Mouse (Mus musculus): ENCODE measurements around the gene Eif2b3. TPM values are rescaled to one million over a fixed set of nuclear protein-coding genes. Genes with fewer than 3 reads are reported as not detected.

Gene Eif2b3
- total RNA-seq, 2 experiments from 2014 or later, result 5.0 to 7.8 TPM

GRCm38 (mm10) chr4:117087948-117088640 lies 68.9 kb downstream of the Eif2b3 start:
- peak; percentile 32 for ATAC-seq (replicated peaks; ENCODE audit: low FRiP score, poor library complexity, severe bottlenecking)

GRCm38 (mm10) chr4:117090586-117090985 lies 71.4 kb downstream of the Eif2b3 start:
- peak; percentile 74 for ATAC-seq (replicated peaks; ENCODE audit: low FRiP score, poor library complexity, severe bottlenecking)

GRCm38 (mm10) chr4:117094626-117095361 lies 75.6 kb downstream of the Eif2b3 start:
- no peak for ATAC-seq (replicated peaks; ENCODE audit: low FRiP score, poor library complexity, severe bottlenecking)

GRCm38 (mm10) chr4:117095551-117096452 lies 76.6 kb downstream of the Eif2b3 start, which contains the start of gene Ptch2:
Gene Ptch2, plus strand, starts transcription at chr4:117096075.
- ATAC-seq (replicated peaks; ENCODE audit: low FRiP score, poor library complexity, severe bottlenecking), result no peak

GRCm38 (mm10) chr4:117096666-117097065 lies 77.5 kb downstream of the Eif2b3 start:
- no peak for ATAC-seq (replicated peaks; ENCODE audit: low FRiP score, poor library complexity, severe bottlenecking)

- no peak for ATAC-seq (replicated peaks; ENCODE audit: low FRiP score, poor library complexity, severe bottlenecking)
Observed at GRCm38 (mm10) chr4:117097969-117098763, 79.0 kb downstream of the Eif2b3 start.

GRCm38 (mm10) chr4:117098764-117099036 lies 79.5 kb downstream of the Eif2b3 start:
- ATAC-seq (replicated peaks; ENCODE audit: low FRiP score, poor library complexity, severe bottlenecking), result no peak

GRCm38 (mm10) chr4:117100036-117100435 lies 80.8 kb downstream of the Eif2b3 start:
- no peak for ATAC-seq (replicated peaks; ENCODE audit: low FRiP score, poor library complexity, severe bottlenecking)

- no peak for ATAC-seq (replicated peaks; ENCODE audit: low FRiP score, poor library complexity, severe bottlenecking)
Observed at GRCm38 (mm10) chr4:117101218-117101617, 82.0 kb downstream of the Eif2b3 start.

GRCm38 (mm10) chr4:117104672-117105071 lies 85.5 kb downstream of the Eif2b3 start:
- ATAC-seq (replicated peaks; ENCODE audit: low FRiP score, poor library complexity, severe bottlenecking), result no peak

GRCm38 (mm10) chr4:117105127-117105526 lies 85.9 kb downstream of the Eif2b3 start:
- ATAC-seq (replicated peaks; ENCODE audit: low FRiP score, poor library complexity, severe bottlenecking), result no peak

- 0 out of 2 replicates have a peak, but pooled peaks have one; percentile 21 for ATAC-seq (replicated peaks; ENCODE audit: low FRiP score, poor library complexity, severe bottlenecking)
Observed at GRCm38 (mm10) chr4:117107813-117108523, 88.8 kb downstream of the Eif2b3 start.

GRCm38 (mm10) chr4:117108524-117108849 lies 89.3 kb downstream of the Eif2b3 start:
- no peak for ATAC-seq (replicated peaks; ENCODE audit: low FRiP score, poor library complexity, severe bottlenecking)

- ATAC-seq (replicated peaks; ENCODE audit: low FRiP score, poor library complexity, severe bottlenecking), result no peak
Observed at GRCm38 (mm10) chr4:117109330-117109729, 90.1 kb downstream of the Eif2b3 start.

- no peak for ATAC-seq (replicated peaks; ENCODE audit: low FRiP score, poor library complexity, severe bottlenecking)
Observed at GRCm38 (mm10) chr4:117110249-117110648, 91.0 kb downstream of the Eif2b3 start.

- no peak for ATAC-seq (replicated peaks; ENCODE audit: low FRiP score, poor library complexity, severe bottlenecking)
Observed at GRCm38 (mm10) chr4:117110985-117111384, 91.8 kb downstream of the Eif2b3 start.

GRCm38 (mm10) chr4:117113237-117113636 lies 94.0 kb downstream of the Eif2b3 start:
- no peak for ATAC-seq (replicated peaks; ENCODE audit: low FRiP score, poor library complexity, severe bottlenecking)

GRCm38 (mm10) chr4:117115592-117115991 lies 96.4 kb downstream of the Eif2b3 start:
- no peak for ATAC-seq (replicated peaks; ENCODE audit: low FRiP score, poor library complexity, severe bottlenecking)

- ATAC-seq (replicated peaks; ENCODE audit: low FRiP score, poor library complexity, severe bottlenecking), result no peak
Observed at GRCm38 (mm10) chr4:117117931-117118330, 98.7 kb downstream of the Eif2b3 start.

All from erythroid progenitor cell, adult 5-6 weeks (primary cell).